Mouse (Mus musculus): Measurements from ENCODE around the gene Lhx1.

- TF ChIP-seq POLR2A (IDR thresholded peaks at IDR 0.05; ENCODE audit: insufficient read length, low read depth) = no peak
- no peak for TF ChIP-seq USF1 (IDR thresholded peaks at IDR 0.05; ENCODE audit: low read depth)
These were observed 45.5 kb upstream of the Lhx1 start for GRCm38 (mm10) chr11:84570812-84571211.

Measured in myocyte (in vitro differentiated cells).